Mouse (Mus musculus): ENCODE results near the gene Rundc3a. TPM values are rescaled to one million over a fixed set of nuclear protein-coding genes. Genes with fewer than 3 reads are reported as not detected.

Gene Rundc3a
- total RNA-seq, 2 experiments from 2014 or later: not detected

DNA sequence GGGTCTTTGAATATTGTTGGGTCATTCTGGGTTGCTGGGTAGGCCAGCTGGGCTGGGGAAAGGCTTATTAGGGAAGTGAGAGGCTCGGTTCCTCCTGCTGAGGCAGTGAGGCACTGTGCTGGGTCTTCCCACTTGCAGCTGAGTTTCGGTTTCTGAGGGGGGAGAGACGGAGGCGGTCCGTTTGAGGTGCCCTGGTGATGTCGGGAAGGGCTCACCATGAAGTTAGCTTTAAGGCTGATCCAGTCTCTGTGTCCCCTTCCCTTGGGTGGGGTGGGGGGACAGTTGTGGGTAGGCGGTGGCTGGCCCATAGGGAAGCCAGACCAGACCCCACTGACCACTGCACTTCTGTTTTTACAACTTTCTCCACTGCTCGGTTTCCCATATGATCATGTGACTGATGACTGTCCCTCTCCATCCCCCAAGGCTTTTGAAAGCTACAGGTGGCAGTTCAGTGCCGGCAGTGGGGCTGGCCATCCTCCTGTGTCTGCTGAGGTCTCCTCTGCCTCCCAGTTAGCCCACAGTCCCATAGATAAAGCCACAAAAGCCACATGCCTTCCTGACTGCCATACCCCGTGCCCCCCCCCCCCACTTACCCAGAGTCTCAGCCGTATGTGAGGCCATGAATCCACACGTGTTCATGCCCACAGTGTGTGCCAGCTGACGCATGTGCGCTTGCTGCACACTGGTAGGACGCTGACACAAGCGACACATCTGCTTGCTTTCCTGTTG lies 39.1 kb downstream of the Rundc3a start:
- peak; percentile 40 for ATAC-seq (replicated peaks; ENCODE audit: poor library complexity)

DNA sequence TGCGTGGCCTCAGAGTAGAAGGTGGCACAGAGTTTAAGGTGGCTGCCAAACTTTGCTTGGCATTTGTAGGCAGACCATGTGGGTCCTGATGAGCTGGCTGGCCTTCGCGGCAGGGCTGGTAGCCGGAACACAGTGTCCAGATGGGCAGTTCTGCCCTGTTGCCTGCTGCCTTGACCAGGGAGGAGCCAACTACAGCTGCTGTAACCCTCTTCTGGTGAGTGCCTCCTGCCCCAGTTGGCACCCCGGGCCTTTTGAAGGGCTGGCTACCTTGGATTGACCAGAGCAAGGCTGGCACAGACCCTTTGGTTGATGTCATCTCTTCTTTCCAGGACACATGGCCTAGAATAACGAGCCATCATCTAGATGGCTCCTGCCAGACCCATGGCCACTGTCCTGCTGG lies 39.7 kb downstream of the Rundc3a start:
- ATAC-seq (replicated peaks; ENCODE audit: poor library complexity): no peak

DNA sequence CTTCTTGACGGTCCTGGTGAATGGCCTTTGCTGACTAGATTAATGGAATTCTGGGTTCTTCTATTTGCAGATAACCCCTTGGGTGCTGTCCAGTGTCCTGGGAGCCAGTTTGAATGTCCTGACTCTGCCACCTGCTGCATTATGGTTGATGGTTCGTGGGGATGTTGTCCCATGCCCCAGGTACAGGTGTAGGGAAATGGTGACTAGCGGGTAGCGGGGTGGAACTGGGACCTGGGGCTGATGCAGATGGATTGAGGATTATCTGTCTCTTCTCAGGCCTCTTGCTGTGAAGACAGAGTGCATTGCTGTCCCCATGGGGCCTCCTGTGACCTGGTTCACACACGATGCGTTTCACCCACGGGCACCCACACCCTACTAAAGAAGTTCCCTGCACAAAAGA lies 40.7 kb downstream of the Rundc3a start:
- no peak for ATAC-seq (replicated peaks; ENCODE audit: poor library complexity)

DNA sequence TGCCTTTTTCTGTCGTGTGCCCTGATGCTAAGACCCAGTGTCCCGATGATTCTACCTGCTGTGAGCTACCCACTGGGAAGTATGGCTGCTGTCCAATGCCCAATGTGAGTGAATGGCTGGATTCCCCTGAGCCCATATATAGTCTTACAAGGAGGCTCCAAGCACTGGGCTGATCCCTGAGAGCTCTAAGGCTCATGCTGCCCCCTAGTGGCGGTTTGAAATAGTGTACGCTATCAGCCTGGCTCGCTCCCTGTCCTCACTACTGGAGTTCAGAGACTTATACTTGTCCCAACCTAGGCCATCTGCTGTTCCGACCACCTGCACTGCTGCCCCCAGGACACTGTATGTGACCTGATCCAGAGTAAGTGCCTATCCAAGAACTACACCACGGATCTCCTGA lies 41.2 kb downstream of the Rundc3a start:
- peak; percentile 47 for ATAC-seq (replicated peaks; ENCODE audit: poor library complexity)

DNA sequence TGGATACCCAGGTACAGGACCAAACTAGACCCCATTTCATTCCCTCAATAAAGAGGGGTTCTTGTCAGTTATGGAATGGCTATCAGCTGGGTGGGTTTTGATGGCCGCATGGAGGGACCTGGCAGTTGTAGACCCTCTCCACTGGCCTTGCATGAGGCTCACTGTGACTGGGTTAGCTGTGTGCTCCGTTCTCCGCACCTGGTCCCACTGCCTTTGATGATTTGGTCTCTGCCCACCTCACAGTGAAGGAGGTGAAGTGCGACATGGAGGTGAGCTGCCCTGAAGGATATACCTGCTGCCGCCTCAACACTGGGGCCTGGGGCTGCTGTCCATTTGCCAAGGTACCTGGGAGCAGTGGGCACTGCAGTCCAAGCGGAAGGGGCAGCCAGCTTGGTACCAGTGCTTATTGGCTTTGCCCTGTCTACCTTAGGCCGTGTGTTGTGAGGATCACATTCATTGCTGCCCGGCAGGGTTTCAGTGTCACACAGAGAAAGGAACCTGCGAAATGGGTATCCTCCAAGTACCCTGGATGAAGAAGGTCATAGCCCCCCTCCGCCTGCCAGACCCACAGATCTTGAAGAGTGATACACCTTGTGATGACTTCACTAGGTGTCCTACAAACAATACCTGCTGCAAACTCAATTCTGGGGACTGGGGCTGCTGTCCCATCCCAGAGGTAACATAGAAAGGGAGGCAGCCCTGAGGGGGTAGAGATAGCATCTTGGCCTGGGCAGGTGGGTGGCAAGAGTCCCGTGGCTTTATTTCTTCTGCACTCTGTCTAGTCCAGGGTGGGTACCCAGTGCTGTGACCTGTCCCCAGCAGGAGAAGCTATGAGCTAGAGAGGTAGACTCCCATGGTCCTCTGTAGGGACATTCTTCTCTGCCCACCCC lies 41.9 kb downstream of the Rundc3a start:
- no peak for ATAC-seq (replicated peaks; ENCODE audit: poor library complexity)

DNA sequence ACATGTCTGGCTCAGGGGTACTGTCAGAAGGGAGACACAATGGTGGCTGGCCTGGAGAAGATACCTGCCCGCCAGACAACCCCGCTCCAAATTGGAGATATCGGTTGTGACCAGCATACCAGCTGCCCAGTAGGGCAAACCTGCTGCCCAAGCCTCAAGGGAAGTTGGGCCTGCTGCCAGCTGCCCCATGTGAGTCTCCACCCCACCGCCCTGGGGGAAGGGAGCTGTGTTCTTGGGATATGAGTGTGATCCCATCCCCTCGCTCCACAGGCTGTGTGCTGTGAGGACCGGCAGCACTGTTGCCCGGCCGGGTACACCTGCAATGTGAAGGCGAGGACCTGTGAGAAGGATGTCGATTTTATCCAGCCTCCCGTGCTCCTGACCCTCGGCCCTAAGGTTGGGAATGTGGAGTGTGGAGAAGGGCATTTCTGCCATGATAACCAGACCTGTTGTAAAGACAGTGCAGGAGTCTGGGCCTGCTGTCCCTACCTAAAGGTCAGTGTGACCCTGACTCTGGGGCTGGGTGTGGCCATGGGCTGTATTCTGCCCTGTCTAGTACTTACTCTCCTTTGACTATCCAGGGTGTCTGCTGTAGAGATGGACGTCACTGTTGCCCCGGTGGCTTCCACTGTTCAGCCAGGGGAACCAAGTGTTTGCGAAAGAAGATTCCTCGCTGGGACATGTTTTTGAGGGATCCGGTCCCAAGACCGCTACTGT lies 42.7 kb downstream of the Rundc3a start:
- no peak for ATAC-seq (replicated peaks; ENCODE audit: poor library complexity)

DNA sequence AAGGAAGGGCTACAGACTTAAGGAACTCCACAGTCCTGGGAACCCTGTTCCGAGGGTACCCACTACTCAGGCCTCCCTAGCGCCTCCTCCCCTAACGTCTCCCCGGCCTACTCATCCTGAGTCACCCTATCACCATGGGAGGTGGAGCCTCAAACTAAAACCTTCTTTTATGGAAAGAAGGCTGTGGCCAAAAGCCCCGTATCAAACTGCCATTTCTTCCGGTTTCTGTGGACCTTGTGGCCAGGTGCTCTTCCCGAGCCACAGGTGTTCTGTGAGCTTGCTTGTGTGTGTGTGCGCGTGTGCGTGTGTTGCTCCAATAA lies 43.2 kb downstream of the Rundc3a start:
- ATAC-seq (replicated peaks; ENCODE audit: poor library complexity): no peak

DNA sequence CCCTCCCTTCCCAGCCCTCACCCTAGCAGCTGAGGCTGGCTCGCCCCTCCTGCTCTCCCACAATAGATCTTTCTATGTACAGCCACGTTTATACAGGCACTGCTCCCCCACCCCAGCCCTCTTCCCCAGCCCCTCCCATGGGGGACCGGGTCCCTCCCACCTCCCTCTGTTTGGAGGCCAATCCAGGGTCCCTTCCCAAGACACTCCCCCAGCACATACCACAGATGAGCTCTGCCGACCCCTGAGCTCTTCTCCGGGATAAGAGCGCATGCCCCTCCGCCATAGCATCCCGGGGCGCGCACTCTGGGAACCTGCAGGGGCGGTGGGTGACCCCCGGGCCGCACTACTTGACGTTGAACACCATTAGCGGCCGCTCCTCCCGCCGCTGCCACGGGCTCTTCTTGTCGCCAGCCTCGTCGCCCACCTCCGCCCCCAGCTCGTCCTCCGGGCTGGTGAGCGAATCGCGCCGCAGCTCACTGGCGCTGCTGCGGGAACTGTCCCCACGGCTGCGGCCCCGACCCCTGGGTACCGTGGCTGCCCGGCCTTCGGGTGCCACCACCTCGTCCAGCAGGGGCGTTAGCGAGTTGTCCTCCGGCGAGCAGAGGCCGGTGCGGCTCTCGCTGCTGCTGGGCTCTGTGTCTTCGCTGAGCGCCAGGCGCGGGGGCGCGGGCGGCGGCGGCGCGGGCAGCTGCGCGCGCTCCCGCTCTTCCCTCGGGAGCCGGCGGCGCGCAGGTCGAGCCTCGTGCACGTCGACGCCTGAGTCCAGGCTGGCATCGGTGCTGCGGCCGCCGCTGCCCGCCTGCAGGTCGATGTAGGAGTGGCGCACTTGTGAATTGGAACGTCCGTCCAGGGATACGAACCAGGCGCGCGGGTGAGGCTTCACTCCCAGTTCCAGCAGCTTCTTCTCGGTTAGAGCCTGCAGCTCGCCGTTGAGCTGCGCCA lies 44.2 kb downstream of the Rundc3a start:
- 0 out of 2 replicates have a peak, but pooled peaks have one; percentile 13 for ATAC-seq (replicated peaks; ENCODE audit: poor library complexity)

DNA sequence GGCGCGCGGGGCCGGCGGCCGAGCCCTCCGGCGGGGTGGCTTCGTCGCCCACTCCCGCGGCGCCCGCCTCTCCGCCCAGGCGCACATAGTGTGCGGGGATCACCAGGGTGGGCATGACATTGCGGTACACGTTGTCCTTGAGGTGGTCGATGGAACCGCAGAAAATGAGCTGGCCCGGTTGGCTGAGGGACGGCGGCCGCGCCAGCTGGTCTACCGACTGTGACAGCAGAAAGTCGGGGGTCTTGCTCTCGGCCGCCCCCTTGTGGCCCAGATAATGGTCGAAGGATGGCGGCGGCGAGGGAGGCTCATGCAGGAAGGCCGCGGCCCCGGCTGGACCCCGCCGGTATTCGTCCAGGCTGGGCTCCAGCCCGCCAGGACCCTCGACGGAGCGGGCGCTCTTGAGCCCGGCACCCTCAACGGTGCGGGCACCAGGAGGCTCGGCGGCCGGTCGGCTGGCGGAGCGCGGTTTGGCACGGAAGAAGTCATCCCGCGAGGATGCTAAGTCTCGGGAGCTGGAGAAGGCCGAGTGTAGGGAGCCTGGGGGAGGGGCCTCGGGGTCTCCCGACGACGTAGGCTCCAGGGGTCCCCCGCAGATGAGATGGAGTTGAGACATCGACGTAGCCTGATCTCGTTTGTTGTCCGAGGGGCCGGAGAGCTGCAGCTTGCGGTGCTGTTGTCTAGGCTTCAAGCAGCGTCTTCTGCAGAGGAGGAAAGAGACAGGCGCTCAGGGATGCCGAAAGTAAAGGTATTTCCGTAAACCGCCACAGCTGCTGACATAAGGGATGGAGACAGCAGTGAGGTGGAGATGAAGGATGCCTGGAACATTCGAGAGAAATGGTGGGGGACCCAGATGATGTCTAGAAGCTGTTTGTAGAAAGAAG lies 45.2 kb downstream of the Rundc3a start:
- ATAC-seq (replicated peaks; ENCODE audit: poor library complexity): peak; percentile 36; the same call in 1 of the 2 replicates

DNA sequence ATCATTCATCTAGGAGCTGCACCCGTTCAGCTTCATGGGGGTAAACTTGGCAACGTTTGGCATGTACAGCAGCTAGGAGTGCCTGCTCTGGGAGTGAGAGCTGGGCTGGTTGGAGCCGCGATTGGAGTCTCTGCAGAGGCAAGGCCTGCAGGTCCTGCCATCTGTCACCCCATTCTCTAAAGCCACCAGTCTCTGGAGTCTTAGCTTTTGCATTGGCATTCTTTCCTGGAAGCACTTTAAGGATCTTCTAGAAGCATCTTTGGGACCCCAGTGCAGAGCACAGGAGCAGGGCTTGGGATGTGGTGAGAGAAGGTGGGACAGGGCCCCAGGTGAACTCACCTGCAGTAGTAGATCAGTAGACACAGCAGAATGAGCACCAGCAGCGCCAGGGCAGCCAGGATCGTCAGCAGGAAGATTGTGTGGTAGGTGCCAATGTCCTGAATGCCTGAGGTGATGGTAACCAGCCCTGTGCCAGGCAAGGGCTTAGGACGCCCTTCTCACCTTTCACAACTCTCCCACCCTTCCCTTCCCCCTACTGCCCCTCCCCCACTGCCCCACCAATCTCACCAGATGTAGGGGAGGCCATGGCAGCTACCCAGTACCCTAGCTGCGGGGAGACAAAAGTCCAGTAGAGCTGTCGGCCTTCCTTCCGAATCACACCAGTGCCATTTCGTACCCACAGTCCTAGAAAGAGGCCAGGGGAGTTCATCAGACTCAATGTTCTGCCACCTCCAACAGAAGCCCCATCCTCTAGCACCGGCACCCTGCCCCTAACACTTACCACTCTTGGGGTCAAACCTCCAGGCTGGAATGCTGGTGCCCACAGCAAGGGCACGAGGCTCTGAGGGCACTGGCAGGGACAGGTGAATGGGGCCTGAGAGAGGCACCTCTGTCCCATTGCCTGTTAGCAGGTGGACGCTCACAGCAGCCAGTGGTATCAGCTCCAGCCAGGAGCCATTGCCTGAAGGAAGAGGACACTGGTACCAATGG lies 46.2 kb downstream of the Rundc3a start:
- ATAC-seq (replicated peaks; ENCODE audit: poor library complexity): no peak

DNA sequence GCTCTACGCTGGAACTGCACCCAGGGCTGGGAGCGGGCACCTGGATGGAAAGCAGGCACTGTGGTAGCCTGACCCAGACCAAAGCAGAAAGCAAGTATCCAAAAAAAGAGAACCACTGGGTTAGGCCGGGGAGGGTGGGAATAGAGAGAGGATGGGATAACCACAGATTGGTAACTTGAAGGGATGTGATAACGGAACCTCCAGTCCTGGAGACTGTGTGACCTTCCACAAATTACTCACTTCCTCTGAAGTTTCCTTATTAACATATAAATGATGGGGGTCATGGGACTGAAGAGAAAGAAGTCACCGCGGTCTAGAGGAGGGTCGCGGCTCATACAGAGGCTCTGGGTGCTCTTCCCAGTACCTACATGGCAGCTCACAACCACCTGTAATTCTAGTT lies 47.1 kb downstream of the Rundc3a start:
- peak; percentile 25 for ATAC-seq (replicated peaks; ENCODE audit: poor library complexity)

DNA sequence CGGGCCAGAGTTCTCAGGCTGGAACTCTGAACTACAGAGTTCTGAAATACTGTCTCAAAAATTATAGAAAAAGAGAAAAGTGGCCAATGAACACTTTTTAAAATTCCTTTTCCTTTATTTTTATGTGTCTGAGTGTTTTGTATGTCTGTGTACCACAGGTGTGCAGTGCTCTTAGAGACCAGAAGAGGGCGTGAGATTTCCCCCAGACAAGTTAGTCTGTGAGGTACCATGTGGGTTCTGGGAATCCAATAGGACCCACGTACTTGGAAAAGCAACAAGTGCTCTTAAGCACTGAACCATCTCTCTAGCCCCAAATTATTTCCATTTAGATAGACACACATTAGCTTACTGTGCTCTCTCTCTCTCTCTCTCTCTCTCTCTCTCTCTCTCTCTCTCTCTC lies 48.2 kb downstream of the Rundc3a start:
- no peak for ATAC-seq (replicated peaks; ENCODE audit: poor library complexity)

DNA sequence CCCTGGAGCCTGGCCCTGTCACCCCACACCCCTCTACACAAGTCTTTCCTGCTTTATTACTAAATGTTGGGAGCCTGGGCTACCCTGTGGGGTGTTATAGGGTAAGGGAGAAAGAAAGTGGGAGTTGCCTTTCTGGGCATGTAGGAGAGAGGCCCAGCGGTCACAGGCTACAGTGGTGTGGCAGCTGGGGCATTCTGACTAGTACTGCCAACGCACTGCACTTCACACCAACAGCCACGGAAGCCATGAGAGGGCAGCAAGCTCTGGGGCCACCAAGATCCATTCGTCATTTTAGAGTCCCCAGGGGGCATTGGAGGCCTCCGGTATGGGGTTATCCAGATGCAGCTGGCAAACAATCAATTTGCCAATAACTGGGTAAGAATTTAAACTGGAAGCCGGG lies 48.9 kb downstream of the Rundc3a start:
- ATAC-seq (replicated peaks; ENCODE audit: poor library complexity): no peak

DNA sequence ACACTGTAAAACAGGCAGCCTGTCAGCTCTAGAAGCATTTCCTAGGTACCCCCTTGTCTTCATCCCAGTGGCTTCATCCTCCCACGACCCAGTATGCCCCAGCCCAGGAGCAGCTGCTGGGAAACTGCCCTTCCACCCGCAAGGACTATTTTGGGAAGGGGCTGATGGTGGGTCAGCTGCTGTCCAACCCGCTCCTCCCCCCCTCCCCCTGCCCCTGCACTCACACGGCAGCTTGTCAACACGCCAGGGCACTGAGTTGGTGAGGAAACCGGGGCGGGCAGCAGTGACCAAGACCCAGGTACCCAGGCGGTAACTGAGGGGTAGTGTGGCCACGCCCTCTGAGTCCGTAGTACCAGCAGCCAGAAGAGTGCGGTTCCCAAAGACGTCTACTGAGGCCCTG lies 50.5 kb downstream of the Rundc3a start:
- ATAC-seq (replicated peaks; ENCODE audit: poor library complexity): no peak

DNA sequence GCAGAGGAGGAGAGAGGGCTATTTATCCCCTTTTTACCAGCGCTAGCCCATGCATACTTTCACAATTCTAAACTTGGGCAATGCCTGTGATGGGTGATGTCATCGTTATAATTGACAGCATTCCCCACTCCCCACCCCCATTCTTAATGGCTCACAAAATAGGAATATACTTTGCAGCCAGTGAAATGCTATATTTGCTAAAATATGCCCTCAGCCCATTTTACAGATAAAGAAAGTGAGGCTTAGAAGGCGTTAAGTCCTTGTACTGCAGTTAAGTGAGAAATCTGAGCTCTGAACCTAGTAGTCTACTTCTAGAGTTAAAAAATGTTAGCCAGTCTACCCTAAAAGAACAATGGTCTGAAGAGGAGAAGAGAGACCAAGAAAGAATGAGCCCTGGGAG lies 51.1 kb downstream of the Rundc3a start:
- ATAC-seq (replicated peaks; ENCODE audit: poor library complexity): no peak

DNA sequence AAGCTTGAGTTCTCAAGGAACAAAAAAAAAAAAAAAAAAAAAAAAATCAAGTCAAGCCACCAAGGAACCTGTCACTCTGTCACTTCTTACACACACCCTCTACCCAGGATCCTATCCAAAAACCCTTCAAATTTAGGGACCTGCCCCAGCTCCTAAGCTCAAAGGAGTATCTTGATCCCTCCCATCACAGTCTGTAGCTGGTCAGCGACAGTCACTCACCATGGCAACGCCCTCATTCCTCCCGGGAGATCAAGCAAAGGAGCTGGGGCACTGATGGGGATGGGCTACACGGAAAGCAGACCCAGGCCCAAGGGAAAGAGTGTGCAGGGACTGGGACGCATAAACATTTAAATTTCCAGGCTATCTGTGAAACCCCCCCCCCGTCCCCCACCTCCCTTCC lies 51.6 kb downstream of the Rundc3a start:
- ATAC-seq (replicated peaks; ENCODE audit: poor library complexity): no peak

DNA sequence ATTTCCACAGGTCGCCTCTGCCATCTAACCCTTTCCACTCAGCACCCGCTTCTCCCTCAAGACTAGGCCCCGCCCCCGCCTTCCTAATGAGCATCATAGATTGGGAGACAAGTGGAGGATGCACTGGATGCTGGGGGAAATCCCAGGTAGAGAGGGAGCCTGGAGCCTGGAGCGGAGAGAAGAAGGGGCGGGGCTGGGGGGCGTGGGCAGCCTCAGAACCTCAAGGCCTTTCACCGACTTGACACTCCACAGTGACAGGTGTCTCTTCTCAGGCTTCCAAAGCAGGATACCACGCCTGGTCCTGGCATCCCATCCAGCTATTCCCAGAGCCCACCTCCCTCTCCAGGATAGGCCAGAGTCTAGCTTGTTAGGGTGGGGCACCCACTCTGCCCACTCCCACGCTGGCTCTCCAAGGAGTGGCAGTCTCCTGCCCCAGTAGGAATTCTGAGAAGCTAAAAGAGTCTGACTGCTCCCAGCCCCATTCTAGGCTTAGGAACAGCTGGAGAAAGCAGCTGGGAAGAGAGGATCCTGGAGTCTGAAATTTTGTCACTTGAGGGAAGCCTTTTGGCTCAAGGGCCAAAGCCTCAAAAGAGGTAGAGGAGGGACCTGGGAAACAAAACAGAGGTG lies 52.2 kb downstream of the Rundc3a start:
- ATAC-seq (replicated peaks; ENCODE audit: poor library complexity): no peak

DNA sequence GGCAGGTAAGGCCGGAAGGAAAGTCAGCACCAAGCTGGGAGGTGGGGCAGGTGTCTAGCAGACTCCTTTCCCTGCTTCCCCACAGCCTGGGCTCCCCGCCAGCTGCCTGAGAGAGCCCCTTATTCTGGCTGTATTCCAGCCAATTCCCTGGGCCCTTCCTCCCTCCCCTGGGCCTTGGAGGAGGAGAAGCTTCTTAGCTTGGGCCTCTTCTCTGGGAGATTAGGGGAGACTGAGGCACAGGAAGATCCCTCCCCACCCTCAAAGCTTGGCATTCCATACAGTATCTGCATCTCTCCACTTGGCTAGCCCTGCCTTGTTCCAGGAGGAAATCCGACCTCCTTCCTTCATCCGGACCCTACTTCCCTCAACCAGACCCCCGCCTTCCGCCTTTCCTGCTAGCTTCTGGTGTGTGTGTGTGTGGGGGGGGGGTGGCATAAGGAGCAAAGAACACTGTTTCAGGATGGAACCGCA lies 52.7 kb downstream of the Rundc3a start:
- no peak for ATAC-seq (replicated peaks; ENCODE audit: poor library complexity)
